Mouse (Mus musculus) cerebellum, postnatal 25 days (tissue): Measurements from ENCODE around the gene Olfr318.
"Not testable (repeated sequence)": the region's sequence is repeated elsewhere in the genome, so short reads cannot be mapped to it uniquely, and the experiment has no call there.

ENCODE experiments used
- DNase-seq, 2 experiments: peaks; one replicate each; pipeline ENCODE4 v3.0.0; 2021; ENCODE audit warnings: mixed read lengths in 2 of 2

Olfr318 gene

GRCm38 (mm10) chr11:58723914-58724313, at the start of gene Olfr318:
TSS of gene Olfr318 (minus strand) at chr11:58724014.
- no peak for DNase-seq

- no peak for DNase-seq
These were observed 49.1 kb upstream of the Olfr318 start, which contains the start of gene Olfr315 for GRCm38 (mm10) chr11:58772888-58773287. TSS of gene Olfr315 (plus strand) at chr11:58773188.

- no peak for DNase-seq
These were observed 28.6 kb upstream of the Olfr318 start, which contains the start of gene Olfr316 for GRCm38 (mm10) chr11:58752434-58752833. TSS of gene Olfr316 (plus strand) at chr11:58752734.

DNA sequence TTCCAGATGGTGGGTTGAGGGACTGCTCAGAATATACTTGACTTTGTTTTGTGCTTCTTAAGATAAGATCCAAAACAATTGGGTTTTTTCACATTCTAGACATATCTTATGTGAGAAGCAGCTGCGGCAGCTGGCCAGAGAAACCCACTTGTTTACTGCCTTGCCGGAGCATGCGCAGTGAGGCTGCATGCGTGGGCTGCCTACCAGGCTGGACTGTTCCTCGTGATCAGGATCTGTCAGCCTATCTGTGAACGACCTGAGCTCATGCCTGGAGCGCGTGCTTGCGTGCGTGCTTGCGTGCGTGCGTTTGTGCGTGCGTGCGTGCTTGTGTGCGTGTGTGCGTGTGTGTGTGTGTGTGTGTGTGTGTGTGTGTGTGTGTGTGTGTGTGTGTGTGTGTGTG, 27.3 kb upstream of the Olfr318 start:
- DNase-seq = not testable (repeated sequence)

DNA sequence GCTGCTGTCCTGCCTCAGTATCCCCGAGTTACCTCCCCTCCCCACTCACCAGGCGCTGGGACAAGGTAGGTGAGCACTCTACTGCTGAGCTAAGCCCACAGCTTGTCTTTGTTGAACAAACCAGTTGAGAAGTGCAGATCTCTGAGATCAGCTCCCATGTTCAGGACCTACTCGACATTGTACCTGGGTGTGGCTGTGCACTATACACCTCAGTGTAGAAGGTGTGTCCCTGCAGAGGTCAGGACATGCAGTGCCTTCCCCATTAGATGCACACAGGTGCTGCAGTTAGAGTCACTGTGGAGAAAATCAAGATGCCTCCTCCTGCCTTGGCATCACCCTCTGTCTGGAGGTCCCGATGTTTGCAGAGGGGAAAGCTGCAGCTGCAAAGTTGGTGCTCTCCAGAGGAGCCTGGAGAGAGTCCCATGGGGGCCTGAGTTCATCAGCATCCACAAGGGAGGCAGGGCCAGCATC, 15.0 kb upstream of the Olfr318 start, which contains the start of gene Olfr317:
Olfr317 (minus strand) TSS at position 421 of the 471 bp plus-strand sequence.
- DNase-seq = no peak

- no peak for DNase-seq
These were observed 9.6 kb upstream of the Olfr318 start for GRCm38 (mm10) chr11:58733372-58733771.

GRCm38 (mm10) chr11:58727896-58728650, 4.3 kb upstream of the Olfr318 start:
- DNase-seq = not testable (repeated sequence)

GRCm38 (mm10) chr11:58719701-58720100, 4.1 kb downstream of the Olfr318 start:
- DNase-seq = no peak

DNA sequence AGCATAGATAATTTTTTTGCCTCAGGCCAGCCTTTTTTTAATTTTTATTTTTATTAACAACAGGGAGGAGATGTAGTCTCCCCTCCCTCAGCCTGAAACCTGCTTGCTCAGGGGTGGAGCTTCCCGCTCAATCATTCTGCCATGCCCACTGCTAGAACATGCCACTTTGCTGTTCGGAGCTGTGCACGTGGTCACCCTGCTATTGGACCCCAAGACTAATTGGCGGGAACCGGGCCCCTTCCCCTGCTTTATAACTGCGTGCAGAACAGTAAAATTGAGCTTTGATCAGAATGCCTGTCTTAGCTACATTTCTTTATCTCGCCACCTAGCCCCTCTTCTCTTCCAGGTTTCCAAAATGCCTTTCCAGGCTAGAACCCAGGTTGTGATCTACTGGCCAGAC, 6.1 kb downstream of the Olfr318 start:
- not testable (repeated sequence) for DNase-seq

DNA sequence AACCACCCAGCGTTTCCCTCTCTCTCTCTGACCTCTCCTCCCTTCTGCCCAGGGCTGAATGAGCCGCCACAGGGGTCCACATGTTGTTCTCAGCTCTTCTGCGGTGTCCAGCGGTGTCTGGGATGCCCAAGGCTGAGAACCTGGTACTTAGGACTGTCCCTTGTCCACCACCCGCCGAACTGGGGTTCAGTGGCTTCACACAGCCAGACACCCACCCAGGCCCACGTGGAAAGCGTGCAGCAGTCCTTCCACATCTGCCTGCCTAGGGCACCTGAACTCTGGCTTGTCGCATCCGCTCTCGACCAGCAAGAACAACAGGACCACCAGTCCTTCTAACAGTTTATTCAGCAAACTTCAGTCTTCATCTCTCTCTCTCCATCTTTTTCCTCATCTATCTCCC, 14.7 kb downstream of the Olfr318 start:
- DNase-seq = no peak

GRCm38 (mm10) chr11:58698862-58699261, 25.0 kb downstream of the Olfr318 start, which contains the start of gene Olfr319:
TSS of gene Olfr319 (plus strand) at chr11:58699162.
- no peak for DNase-seq

DNA sequence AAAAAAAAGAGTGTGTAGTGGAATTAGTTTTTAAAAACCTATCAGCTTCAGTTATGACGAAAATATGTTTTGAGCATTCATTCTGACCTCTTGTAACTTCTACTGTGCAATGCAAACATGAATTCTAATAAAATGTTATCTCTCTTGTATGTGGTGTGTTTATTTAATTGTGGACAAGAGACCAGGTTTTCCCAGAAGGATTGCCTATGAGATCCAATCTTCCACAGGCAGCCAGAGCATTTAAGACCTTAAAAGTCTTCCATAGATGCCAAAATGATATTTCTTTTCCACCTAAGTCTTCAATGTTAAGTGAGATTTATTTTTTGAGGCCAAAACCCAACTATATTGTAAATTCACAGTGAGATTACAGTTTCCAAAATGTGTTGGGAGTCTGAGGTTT, 43.0 kb downstream of the Olfr318 start, which contains the start of gene Olfr320:
Olfr320 (plus strand) TSS at position 301 of the 400 bp plus-strand sequence.
- DNase-seq = no peak

GRCm38 (mm10) chr11:58671825-58672224, 52.0 kb downstream of the Olfr318 start:
- DNase-seq = no peak

DNA sequence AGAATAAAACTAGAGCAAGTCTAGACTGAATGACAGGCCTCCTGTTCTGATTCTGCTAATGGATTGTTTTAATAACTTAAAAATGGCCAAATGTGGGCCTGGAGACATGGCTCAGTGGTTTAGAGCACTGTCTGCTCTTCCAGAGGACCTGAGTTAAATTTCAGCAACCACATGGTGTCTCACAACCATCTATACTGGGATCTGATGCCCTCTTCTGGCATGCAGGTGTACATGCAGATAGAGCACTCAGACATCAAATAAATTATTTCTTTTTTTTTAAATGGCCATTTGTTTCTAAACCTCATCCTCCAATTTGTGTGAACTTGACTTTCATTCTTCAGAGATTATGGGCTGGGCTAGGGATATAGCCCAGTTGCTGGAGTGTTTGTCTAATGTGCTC, 54.6 kb downstream of the Olfr318 start:
- no peak for DNase-seq
